Mouse (Mus musculus): ENCODE results near the gene Timp4.

The Timp4 gene

DNA sequence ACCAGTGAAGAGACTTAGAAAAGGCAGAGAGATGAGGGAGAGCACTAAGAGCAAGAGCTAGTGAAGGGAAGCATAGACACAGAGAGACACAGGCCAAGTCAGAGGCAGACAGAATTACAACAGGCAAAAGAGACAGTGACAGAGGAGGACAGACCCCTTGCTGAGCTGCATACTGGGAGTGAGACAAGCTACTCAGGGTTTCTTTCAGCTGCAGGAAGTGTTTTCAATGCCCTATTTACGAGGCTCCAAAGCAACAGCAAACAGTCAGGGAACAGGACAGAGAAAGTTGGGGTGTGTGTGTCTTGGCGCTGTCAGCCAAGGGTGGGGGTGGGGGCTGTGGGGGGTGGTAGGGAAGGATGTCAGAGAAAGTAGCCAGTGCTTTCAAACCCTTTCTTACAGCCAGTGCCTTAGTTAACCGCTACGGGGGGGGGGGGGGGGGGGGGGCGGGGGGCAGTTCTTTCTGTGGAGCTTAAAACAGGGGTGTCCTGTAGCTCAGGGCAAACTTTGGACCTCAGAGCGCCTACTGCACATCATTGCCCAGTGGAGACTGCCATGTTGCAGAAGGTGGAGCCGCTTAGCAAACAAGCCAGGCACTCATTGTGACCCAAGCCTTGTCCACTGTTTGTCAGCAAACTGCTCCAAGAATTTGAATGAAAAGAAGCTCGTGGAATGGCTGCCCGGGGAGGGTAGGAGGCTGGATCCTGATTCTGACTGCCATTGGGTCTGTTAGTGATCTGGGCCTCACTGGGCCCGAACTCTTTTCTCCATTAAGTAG is at the start of gene Timp4:
Gene Timp4 (minus strand): TSS at position 107 of the 775 bp plus-strand sequence.
- no peak for DNase-seq (ENCODE audit: low spot score)

DNA sequence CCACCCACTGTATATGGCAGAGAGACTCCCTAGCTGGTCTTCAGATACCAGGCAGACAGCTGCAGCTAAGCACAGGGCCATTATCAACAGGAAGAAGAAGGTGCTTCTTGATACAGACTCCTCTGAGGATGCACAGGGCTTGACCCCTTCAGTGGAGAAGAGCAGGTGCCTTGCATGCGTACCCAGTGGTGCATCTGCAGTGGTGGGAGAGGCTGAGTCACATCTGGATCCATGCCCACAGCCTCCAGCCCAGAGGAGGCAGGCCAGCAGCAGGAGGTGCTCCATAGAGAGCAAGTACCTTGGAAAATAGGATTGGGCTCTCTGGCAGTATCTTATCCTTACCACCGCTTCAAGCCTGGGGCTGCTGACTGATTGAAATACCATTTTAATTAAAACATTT is 41.9 kb upstream of the Timp4 start:
- DNase-seq (ENCODE audit: low spot score) = no peak

DNA sequence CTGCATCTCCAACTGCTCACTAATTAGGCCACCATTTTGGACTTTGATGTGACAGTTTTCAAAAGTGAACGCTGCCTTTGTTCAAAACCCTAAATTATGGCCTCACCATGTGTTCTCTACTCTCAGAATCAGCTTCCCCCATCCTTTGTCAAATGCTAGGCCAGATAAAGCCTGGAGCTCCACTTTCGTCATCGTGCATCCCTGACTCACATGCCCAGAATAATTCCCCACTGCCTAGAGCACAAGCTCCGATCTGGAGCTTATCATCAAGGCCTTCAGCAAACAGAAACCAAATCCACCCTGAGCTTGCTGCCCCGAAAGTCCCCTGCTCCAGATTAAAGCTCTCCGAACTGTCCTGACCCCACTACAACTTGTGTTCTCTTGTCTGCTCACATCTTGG is 40.6 kb upstream of the Timp4 start:
- DNase-seq (ENCODE audit: low spot score) = no peak

DNA sequence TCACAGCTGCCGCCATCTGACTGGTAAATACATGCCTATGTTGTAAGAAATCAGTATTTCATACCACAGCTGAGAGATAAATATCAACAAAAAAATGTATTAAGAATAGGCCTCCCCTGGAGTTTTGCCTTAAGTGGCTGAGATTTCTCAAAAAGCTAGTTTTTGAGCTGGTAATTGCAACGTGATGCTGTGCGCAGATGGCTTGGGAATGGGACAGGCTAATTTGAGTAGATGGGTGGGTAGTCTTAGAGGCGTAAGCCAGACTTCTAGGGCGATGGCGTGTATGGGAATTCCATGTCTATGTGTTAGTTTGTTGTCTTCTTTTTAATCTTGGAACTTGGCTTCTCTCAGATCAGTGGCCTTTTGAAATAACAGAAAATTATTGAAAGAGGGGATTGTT is 39.8 kb upstream of the Timp4 start:
- no peak for DNase-seq (ENCODE audit: low spot score)

DNA sequence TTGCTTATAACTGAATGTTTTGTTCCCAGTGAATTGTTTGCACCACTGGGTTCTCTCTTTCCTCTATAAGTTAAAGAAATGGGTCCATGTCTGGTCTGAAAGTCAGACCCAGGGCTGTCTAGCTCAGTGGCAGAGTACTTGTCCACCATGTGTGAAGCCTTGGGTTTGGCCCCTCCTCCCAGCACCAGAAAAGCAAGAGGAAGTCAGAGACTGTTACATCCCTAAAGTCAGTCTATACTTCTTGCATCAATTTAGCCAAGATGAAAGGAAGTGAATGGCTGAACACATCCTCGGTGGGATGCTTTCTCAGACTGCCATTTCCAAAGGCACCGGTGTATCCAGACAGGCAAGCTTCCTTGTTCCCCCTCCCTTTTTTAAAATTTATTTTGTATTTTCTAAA is 39.1 kb upstream of the Timp4 start:
- DNase-seq (ENCODE audit: low spot score) = no peak

DNA sequence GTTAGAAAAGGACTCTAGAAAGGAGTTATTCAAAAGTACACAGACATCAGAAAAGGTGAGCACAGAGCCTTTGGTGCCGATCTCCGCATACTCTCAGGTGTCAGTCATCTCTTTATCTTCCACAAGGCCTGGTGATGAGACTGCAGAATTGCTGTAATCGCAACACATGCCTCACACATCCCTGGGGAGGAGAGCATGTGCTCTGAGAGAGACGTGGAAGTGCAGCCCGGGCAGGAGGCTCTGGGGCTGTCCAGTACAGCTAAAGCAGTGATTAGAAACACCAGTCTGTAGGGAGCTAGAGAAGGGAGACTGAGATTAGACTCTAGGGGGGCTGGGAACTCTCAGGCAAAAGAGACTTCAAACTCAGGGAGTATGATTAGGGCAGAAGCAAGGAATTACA is 38.6 kb upstream of the Timp4 start:
- no peak for DNase-seq (ENCODE audit: low spot score)

DNA sequence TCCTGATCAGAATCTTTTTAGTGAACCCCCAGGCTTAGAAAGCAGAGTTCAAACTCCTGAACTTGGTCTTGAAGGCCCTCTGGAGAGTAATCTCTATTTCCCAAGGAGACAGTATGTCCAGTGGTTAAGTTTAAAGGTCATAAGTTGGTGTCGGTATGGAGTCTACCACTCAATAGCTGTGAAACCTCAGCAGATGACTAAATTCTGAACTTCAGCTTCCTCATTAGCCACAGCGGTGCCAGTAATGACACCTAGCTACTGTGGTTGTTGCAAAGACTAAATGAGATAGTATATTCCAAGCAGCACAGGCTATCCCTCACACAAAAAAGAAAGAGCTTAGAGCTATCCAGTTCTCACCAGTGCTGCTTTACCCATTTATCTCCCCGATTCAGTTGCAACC is 36.2 kb upstream of the Timp4 start:
- DNase-seq (ENCODE audit: low spot score) = no peak

DNA sequence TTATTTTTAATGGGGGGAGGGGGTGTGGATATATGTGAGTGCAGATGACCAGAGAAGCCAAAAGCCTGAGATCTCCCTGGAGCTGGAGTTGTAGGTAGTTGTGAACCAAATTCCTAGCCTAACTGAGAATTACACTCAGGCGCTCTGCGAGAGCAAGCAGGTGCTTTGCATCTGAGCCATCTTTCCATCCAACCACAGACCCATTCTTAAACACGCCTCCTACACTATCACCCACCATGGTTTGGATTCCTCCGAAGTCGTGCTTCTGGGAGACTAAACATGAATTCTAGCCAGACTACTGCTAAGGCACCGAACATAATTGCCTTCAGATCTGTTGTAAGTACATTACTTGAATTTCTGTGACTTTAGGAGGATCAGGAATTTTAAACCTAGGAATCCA is 34.4 kb upstream of the Timp4 start:
- DNase-seq (ENCODE audit: low spot score) = no peak

DNA sequence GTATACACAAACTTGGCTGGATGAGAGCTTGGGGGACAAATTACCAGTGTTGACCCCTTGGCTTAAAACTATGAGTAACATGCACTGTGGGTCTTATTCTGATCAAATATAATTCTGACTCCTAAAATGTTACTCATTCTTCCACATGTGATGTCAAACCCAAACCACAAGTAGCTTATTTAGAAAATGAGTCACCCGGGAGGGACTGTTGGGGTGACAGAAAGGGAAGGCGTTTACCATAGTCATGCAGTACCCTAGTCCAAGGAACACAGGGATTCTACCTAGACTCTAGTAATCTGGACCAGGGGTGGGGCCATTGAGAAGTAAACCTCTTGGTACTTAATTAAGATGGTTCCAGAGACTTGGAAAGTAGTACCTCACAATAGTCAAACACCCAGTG is 32.1 kb upstream of the Timp4 start:
- DNase-seq (ENCODE audit: low spot score) = no peak

DNA sequence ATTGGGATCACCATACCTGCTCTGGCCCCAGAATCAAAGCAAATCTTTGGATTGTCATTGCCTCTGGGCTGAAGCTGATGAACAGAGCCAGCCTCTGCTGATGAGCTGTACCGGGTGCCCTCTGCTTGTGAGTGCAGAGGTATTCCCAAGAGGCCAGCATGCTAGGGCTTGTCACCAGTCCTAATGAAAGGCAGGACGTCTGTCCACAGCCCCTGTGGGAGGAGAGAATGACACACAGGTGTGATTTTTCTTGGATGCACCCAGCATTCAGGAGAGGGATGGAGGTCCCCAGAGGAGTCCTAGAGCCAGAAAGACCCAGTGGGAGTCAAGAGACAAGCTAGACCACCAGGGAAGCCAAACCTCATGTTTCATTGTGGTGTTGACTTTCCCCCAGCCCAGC is 27.6 kb upstream of the Timp4 start:
- DNase-seq (ENCODE audit: low spot score) = no peak

DNA sequence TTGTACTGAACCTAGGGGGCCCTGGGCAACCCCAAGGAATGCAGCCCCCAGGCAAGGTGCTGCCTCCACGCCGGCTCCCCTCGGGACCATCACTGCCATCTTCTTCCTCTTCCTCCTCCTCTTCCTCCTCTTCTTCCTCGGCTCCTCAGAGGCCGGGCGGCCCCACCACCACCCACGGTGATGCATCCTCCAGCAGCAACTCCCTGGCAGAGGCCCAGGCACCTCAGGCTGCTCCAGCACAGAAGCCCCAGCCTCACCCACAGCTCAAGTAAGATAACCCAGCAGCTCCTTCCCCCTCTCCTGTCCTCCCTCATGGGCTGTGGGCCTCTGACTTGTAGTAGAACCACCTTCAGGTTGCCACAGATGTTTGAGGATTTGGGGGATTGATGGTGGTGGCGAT is 26.1 kb upstream of the Timp4 start:
- no peak for DNase-seq (ENCODE audit: low spot score)

DNA sequence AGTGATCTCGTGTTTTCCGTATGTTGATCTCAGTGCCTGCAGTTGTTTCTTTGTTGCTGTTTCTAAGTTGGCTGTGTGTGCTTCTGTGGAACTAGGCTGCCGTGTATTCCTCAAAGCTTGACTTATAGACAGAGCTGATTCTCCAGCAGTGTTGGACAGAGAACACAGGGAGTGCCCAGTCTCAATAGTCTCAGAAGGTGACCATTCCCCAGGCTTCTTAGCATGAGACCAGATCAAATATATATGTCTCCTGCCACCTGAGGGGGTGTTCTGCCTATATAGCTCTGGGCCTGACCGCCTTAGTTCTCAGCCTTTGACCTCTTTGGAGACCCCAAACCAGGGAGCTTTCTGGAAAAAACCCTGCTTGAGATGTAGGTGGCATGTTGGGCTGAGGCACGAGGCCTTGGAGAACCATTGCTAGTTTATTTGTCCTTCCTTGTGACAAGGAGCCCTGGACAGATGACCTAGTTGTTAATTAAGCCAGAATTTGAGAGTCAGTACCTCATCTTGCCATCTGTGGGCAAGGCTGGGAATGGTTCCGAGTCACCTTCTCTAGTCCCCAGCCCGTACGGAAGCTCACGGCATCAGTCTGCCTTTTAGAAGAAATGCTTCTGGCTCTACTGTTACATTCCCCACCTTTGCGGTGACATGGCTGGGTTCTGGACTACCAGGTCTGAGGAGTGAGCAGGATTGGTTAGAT is 23.3 kb upstream of the Timp4 start:
- DNase-seq (ENCODE audit: low spot score) = no peak

DNA sequence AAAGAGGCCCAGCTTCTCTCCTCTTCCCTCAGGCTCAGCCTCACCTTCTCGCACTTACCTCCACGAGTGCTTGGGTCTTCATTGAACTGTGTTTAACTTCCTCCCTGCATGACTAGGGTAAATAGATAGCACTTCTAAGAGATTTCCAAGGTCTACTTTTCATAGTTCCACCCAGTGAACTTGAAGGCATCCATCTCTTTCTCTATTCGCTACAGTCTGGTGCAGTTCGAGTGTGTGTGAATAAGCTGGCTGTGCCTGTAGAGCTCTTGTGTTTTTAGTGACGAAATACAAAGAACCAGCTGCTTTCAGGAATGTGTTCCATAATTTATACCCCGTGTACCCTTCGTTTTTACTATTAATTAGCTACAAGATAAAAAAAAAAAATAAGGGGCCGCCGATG is 22.7 kb upstream of the Timp4 start:
- no peak for DNase-seq (ENCODE audit: low spot score)

DNA sequence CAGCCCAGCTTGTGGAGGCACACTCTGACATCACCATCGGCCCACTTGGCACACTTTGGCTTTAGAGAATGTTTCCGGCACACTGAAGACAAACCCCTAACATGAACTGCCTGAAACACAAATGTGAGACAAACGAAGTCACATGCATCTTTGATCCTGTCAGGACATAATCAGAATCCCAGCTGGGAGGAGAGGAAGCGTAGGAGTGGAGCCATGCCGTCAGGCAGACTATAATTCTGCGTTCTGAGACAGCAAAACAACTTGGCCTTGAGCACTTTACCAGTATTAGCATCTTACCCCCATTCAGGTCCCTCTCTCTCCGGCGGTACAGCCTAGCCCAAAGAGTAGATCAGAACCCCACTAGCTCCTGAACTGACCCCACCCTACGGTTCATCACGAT is 21.3 kb upstream of the Timp4 start:
- DNase-seq (ENCODE audit: low spot score) = no peak

DNA sequence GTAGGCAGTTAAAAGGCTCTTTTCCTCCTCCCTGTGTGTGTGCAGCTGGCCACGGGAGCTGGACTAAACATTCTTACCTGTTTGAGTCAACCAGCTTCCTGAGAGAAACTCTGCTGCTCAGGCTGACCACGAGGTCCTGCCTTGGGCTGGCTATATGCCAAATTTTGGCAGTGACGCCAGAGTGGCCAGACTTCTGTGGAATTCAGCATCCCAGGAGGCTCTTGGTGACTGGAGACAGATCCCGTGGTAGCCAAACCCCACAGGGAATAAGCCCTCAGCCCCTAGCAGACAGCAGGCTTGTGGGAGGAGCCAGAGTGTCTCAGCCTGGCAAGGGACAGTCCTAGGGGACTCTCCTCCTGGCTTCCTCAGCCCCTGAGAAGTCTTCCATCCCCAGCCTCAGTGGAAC is 19.9 kb upstream of the Timp4 start:
- no peak for DNase-seq (ENCODE audit: low spot score)

DNA sequence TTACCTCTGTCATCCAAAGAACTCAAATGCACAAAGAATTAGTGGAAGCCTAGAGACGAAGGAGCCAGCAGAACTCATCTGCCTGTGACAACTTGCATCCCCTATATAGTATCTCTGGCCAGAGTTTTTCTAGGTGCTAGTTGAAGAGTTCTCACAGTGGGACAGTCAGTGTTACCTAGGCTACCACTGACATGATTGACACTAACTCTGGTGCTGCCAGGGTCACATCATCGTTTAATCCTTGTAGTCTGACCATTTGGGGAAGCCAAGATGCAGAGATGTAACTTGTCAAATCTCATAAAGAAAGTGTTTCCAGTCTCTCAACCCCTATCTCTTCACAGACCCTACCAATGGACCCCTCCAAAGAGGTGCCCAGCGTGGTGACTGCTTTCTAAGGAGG is 19.3 kb upstream of the Timp4 start:
- DNase-seq (ENCODE audit: low spot score) = no peak

DNA sequence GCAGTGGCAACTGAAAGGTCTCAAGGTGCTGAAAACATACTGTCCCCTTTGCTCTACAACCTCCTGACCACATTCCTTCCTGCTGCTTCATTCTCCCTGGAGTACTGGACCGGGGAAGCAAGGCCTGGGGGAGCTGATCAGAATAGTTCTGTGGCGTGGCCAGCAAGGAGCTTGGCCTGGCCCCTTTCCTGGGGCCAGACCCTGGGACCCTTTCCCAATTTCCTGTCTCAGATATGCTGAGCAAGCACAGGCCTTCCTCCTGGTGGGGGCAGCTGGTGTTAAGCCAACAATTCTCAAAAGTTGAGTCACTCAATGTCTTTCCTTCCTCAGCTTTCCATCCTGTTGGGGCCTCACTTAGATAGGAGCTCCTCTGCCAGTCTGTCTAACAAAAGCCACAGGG is 18.1 kb upstream of the Timp4 start:
- no peak for DNase-seq (ENCODE audit: low spot score)

DNA sequence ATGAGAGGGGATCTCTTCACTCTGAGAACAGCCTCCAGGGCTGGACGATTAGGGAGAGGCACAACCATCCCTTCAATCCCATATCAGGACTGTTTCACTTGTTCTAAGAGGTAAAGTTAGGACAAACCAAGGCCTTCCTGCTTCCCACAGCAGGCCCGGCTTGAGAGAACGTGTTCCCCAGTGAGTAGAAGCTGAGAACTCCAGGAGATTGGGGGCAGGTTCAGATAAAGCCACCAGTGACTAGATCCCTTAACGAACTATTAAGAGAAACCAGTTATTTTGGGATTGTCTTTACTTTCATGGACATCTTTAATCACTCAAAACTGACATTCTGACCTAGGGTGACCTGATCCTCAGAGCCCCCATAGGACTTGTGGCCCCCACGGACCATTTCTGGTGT is 17.6 kb upstream of the Timp4 start:
- DNase-seq (ENCODE audit: low spot score) = no peak

DNA sequence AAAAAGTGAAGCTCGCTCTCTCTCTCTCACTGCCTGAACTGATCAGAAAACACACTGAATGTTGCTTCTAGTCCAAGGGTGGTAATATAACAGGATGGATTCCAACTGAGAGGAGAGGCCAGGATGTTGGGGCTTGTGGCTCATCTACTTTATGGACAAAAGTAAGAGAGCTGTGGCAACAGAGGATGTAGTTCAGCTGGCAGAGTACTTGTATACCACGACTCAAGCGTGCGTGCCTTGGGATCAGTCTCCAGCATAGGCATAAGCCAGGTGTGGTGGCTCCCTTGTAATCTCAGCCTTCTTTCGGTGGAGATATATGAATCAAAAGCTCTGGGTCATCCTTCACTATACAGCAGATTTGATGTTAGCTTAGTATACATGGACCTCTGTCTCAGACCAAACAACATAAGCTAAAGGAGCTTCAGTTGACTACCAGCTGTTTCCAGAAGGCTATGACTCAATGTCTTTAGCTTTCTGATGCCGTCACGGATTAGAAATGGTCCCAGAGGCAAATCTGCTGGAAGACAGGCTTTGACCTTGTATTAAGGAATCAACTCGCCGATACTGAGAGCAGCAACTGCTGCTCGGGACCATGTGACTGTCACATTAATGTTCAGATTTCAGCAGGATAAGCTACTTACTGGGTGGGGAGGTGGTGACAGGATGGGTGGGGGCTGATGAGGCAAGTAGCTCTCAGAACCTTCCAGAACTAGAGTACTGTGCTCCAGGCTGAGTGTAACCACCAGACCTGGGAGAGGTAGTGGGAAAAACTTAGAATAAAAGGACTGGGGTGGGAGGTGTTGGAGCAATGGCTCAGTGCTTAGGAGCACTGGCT is 16.8 kb upstream of the Timp4 start:
- DNase-seq (ENCODE audit: low spot score) = no peak

DNA sequence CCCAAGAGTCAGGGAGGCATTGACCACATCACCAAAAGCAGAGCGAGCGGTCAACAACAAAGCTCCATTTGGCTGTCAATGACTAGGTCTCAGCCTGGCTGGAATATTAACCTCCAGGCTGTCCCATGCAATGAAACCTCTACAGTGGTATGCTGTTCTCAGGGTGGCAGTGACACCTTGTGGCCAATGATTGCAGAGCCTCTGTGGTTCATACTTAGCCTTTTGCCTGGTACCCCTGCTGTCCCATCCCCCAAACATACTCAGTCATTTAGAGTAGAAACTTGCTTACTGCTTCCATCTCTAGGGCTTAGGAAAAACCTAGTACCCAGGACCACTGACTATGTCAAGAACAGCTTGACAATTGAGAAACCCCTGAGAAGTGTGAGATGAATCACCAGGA is 15.9 kb upstream of the Timp4 start:
- DNase-seq (ENCODE audit: low spot score) = no peak

DNA sequence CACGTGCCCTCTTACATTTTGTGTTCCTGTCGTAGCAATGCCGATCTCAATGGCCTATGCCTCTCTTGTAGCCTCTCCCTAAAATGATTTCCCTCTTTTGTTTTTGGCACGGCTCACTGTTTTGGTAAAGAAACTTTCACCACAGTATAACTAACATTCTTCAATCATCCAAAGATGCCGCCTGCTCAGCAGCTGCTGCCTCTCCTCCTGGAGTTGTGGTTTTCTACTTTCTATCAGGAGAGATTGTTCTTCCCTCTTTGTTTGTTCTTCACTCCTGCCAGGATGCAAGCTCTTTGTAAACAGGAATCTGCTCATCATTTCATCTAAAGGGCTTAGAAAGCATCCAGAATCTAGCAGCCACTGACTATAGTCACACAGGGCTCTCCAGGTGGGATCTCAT is 14.8 kb upstream of the Timp4 start:
- DNase-seq (ENCODE audit: low spot score) = no peak

DNA sequence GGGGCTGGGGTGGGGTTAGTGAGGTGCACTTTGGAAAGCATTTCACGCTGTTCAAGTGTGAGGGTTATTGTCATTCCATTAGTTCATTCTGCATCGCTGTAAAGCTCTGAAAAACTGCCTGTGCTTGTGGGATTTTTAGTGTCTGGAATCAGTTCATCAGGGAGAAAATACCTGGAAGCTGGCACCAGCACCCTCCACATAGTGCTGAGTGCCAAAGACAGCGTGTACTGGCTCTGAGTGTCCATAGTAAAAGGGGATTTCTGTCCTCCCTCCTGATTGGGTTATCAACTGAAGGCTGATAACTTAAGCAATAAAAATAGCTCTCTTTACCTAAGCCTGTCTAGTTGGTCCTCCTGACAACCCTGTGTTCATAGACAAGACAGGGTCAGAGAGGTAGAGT is 8.5 kb upstream of the Timp4 start:
- no peak for DNase-seq (ENCODE audit: low spot score)

DNA sequence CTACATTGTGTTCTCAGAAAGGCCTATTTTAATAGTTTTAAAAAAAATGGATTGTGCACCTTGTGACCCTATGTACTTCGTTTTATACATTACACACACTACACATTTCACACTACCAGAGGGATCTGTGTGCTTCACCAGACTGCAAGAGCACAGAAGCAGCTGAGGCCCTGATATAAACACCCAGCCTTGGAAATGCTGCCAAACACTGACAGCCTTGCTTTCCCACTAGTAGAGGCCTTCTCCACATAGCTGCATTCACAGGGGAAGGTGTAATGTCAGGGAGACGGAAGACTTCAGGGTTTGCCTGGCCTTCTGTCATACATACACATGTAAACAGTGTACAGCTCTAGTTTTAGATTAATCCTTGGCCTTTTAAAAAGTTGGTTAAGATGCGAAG is 3.2 kb upstream of the Timp4 start:
- no peak for DNase-seq (ENCODE audit: low spot score)

Data from spleen, adult 12 weeks (tissue).